Mouse (Mus musculus): ENCODE measurements around the gene Gm9844.

GRCm38 (mm10) chr7:24891241-24892124 lies 29.5 kb downstream of the Gm9844 start:
- TF ChIP-seq CTCF (IDR thresholded peaks at IDR 0.05; ENCODE audit: extremely low read depth, insufficient read depth, insufficient read length, insufficient replicate concordance) (no peak), POLR2A (IDR thresholded peaks at IDR 0.05; ENCODE audit: low read depth, low read length) (no peak)

All from spleen, adult 2 months (tissue).